Mouse (Mus musculus): ENCODE data around the gene Fam173b. TPM values are rescaled to one million over a fixed set of nuclear protein-coding genes. Genes with fewer than 3 reads are reported as not detected.

Gene Fam173b
- polyA plus RNA-seq, 1 experiment: 9.7 TPM

- TF ChIP-seq CTCF (IDR thresholded peaks at IDR 0.05; ENCODE audit: borderline replicate concordance, insufficient read depth, low read length): no peak
- TF ChIP-seq POLR2A (IDR thresholded peaks at IDR 0.05; ENCODE audit: low read depth, low read length): no peak
- no peak overlapping the region for H3K4me3 ChIP-seq (ENCODE audit: insufficient read depth, low read length)
Observed at GRCm38 (mm10) chr15:31649691-31650090, 48.0 kb downstream of the Fam173b start.

GRCm38 (mm10) chr15:31650821-31651220 is 49.2 kb downstream of the Fam173b start:
- no peak overlapping the region for H3K27ac ChIP-seq (ENCODE audit: insufficient read depth, low read length)
- no peaks in the 10 kb centered on the region for H3K4me1 ChIP-seq (ENCODE audit: control insufficient read depth, insufficient read depth, low read length)
- TF ChIP-seq POLR2A (IDR thresholded peaks at IDR 0.05; ENCODE audit: low read depth, low read length): no peak
- TF ChIP-seq CTCF (IDR thresholded peaks at IDR 0.05; ENCODE audit: borderline replicate concordance, insufficient read depth, low read length): no peak

More at GRCm38 (mm10) chr15:31649691-31650090, 48.0 kb downstream of the Fam173b start:
- Histone ChIP-seq H3K4me1 (ENCODE audit: control insufficient read depth, insufficient read depth, low read length) (no peaks in the 10 kb centered on the region), H3K27ac (ENCODE audit: insufficient read depth, low read length) (no peak overlapping the region)

DNA sequence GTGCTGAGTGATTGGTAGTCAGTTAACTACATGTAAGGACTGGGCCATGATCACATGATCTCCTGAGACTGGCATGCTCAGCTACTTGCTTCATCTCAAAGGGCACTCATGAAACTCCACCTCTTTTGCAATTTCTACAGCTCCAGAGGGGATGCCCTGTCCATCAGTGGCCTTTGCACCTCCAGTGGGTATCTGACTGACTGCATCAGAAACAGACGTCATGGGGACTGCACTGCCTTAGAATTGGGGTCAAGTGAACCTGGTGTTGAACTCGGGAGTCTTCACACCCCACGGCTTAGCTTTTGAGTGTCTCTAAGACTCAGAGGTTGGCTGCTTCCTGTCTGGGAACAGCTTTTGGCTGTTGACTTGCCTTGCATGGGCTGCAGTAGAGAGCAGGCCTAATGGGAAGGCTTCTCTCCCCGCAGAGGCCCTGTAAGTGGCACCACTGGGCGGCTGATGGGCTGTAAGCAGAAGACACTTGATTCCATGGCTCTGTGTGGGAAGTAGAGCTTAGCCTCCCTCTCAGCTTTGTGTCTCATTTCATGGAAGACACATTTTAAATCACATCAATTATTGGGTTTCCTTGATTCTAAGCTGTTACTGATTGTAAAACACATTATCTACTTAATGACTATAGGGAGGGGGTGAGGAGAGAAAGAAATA is 58.6 kb downstream of the Fam173b start:
- TF ChIP-seq CTCF (IDR thresholded peaks at IDR 0.05; ENCODE audit: borderline replicate concordance, insufficient read depth, low read length) (no peak), POLR2A (IDR thresholded peaks at IDR 0.05; ENCODE audit: low read depth, low read length) (no peak)
- Histone ChIP-seq H3K27ac (ENCODE audit: insufficient read depth, low read length) (no peak overlapping the region), H3K4me3 (ENCODE audit: insufficient read depth, low read length) (no peak overlapping the region), H3K4me1 (ENCODE audit: control insufficient read depth, insufficient read depth, low read length) (no peaks in the 10 kb centered on the region)

More at GRCm38 (mm10) chr15:31650821-31651220, 49.2 kb downstream of the Fam173b start:
- H3K4me3 ChIP-seq (ENCODE audit: insufficient read depth, low read length): no peak overlapping the region

- TF ChIP-seq POLR2A (IDR thresholded peaks at IDR 0.05; ENCODE audit: low read depth, low read length) (no peak), CTCF (IDR thresholded peaks at IDR 0.05; ENCODE audit: borderline replicate concordance, insufficient read depth, low read length) (no peak)
- no peak overlapping the region for H3K4me3 ChIP-seq (ENCODE audit: insufficient read depth, low read length)
- H3K4me1 ChIP-seq (ENCODE audit: control insufficient read depth, insufficient read depth, low read length): no peaks in the 10 kb centered on the region
- H3K27ac ChIP-seq (ENCODE audit: insufficient read depth, low read length): no peak overlapping the region
Observed at GRCm38 (mm10) chr15:31660844-31661243, 59.2 kb downstream of the Fam173b start.

DNA sequence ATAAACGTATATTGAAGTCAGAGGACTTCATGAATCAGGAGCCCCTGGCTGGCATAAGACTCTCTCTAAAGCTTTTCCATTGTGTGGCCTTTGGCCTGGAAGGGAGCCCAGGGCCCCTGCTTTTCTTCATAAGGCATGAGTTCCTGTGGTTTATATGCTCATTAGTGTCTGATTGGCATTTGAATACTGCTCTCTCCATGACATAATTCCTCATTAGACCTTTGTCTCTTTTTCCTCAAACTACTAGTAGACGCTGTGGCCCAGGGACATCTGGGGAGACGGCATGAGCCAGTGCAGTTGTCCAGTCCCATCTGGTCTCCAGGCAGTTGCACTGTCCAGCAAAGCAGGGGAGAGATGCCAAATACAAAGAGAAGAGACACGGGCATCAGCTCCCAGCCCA is 60.1 kb downstream of the Fam173b start:
- no peak overlapping the region for H3K27ac ChIP-seq (ENCODE audit: insufficient read depth, low read length)
- H3K4me3 ChIP-seq (ENCODE audit: insufficient read depth, low read length): no peak overlapping the region
- no peaks in the 10 kb centered on the region for H3K4me1 ChIP-seq (ENCODE audit: control insufficient read depth, insufficient read depth, low read length)
- no peak for TF ChIP-seq POLR2A (IDR thresholded peaks at IDR 0.05; ENCODE audit: low read depth, low read length)
- no peak for TF ChIP-seq CTCF (IDR thresholded peaks at IDR 0.05; ENCODE audit: borderline replicate concordance, insufficient read depth, low read length)

DNA sequence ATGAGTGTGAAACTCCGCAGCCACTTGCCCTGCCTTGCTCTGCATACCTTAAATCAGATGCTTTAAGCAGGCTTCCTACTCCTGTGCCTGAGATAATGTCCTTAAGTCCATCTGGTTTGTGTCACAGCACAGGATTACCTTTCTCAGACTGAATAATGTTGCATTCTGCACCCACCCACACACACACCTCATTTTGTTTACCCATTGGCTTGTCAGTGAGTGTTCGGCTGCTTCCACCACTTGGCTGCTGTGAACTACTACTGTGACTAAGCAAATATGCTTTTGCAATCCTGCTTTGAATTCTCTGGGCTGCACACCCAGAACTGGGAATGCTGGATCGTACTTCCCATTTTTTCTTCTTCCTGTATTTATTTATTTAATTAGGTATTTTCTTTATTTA is 61.4 kb downstream of the Fam173b start:
- no peak overlapping the region for H3K4me3 ChIP-seq (ENCODE audit: insufficient read depth, low read length)
- H3K4me1 ChIP-seq (ENCODE audit: control insufficient read depth, insufficient read depth, low read length): no peaks in the 10 kb centered on the region
- no peak overlapping the region for H3K27ac ChIP-seq (ENCODE audit: insufficient read depth, low read length)
- TF ChIP-seq POLR2A (IDR thresholded peaks at IDR 0.05; ENCODE audit: low read depth, low read length) (no peak), CTCF (IDR thresholded peaks at IDR 0.05; ENCODE audit: borderline replicate concordance, insufficient read depth, low read length) (no peak)

Other genes with a start within 250 kb of the Fam173b start
- 0.16 and 0.17 TPM in 2 replicates for gene Ankrd33b, start 234.1 kb upstream of the Fam173b start, polyA plus RNA-seq (2011; ENCODE audit: insufficient read length, low read depth, missing spikeins)
- 1.8 and 1.9 TPM in 2 replicates for gene Ropn1l, start 148.1 kb upstream of the Fam173b start, polyA plus RNA-seq (2011; ENCODE audit: insufficient read length, low read depth, missing spikeins)
- gene March6, start 70.8 kb upstream of the Fam173b start, polyA plus RNA-seq (2011; ENCODE audit: insufficient read length, low read depth, missing spikeins): 39.2 and 42.7 TPM in 2 replicates
- gene Cmbl, start 36.5 kb upstream of the Fam173b start, polyA plus RNA-seq (2011; ENCODE audit: insufficient read length, low read depth, missing spikeins): 1.3 and 2.3 TPM in 2 replicates
- 275 and 323 TPM in 2 replicates for gene Cct5, start within 50 bp of the Fam173b start, polyA plus RNA-seq (2011; ENCODE audit: insufficient read length, low read depth, missing spikeins)